Mouse (Mus musculus): ENCODE data around the gene St3gal3. TPM values are rescaled to one million over a fixed set of nuclear protein-coding genes. Genes with fewer than 3 reads are reported as not detected.

The St3gal3 gene
- polyA plus RNA-seq, 1 experiment = 19.3 TPM

DNA sequence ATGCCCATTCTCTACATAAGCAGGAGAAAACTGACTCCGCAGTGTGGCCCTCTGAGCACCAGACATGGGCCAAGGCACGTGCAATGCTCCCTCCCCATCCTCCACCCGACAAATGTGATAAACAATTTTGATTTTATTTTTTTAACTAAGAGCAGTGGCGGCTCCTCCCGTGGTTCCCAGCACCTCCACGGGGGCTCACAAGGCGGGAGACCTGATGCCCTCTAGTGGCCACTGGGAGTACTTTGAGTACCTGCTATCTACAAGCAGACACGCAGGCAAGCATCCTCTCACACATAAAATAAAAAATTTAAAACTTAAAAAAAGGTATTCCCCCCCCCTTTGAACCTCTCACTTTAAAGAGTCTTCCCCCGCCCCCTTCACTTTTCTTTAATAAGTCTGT is 36.3 kb upstream of the St3gal3 start:
- 92% methylated on average over 9 of the region's 9 CpGs for WGBS
- Histone ChIP-seq H3K4me1 (replicated peaks; ENCODE audit: control insufficient read depth, insufficient read depth, low read length) (no peaks in the 10 kb centered on the region), H3K4me3 (ENCODE audit: control insufficient read depth, insufficient read depth, low read length) (no peak overlapping the region), H3K27ac (ENCODE audit: control insufficient read depth, insufficient read depth, low read length) (no peak overlapping the region), H3K36me3 (ENCODE audit: control insufficient read depth, insufficient read depth, low read length) (peaks cover 76% of the 10 kb centered on the region), H3K27me3 (ENCODE audit: control insufficient read depth, insufficient read depth, low read length) (no peaks in the 10 kb centered on the region)
- TF ChIP-seq POLR2A (IDR thresholded peaks at IDR 0.05; ENCODE audit: control insufficient read depth, extremely low read depth, insufficient read depth, low read length, poor library complexity) = no peak
- peak; percentile 74; the same call in 1 of the 2 replicates for TF ChIP-seq CTCF (IDR thresholded peaks at IDR 0.05; ENCODE audit: borderline replicate concordance, control insufficient read depth, extremely low read depth, insufficient read depth, low read length, poor library complexity)
- DNase-seq = peak; percentile 43

DNA sequence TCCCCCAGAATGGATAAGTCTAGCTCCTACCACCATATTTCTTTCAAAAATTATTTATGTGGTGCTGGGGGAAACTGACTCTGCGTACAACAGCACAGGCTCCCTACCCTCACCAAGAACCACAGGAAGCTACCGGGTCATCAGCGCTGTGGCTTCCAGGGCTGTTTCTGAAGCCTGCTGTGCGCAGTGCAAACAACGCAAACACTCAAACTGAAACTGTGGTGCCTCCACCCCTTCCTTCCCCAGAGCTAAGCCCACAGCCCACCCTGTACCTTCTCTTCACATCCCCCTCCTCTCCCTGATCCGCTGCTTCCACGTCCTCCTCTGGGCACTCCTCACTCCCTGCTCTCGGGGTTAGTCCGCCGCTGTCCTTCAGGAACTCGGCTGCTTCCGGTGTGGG is 27.4 kb upstream of the St3gal3 start:
- H3K4me1 ChIP-seq (replicated peaks; ENCODE audit: control insufficient read depth, insufficient read depth, low read length) = no peaks in the 10 kb centered on the region
- peaks cover 84% of the 10 kb centered on the region for H3K36me3 ChIP-seq (ENCODE audit: control insufficient read depth, insufficient read depth, low read length)
- no peak for DNase-seq
- 93% methylated on average over 12 of the region's 12 CpGs for WGBS
- no peak overlapping the region for H3K4me3 ChIP-seq (ENCODE audit: control insufficient read depth, insufficient read depth, low read length)
- no peak overlapping the region for H3K27ac ChIP-seq (ENCODE audit: control insufficient read depth, insufficient read depth, low read length)
- TF ChIP-seq CTCF (IDR thresholded peaks at IDR 0.05; ENCODE audit: borderline replicate concordance, control insufficient read depth, extremely low read depth, insufficient read depth, low read length, poor library complexity) (no peak), POLR2A (IDR thresholded peaks at IDR 0.05; ENCODE audit: control insufficient read depth, extremely low read depth, insufficient read depth, low read length, poor library complexity) (no peak)
- no peaks in the 10 kb centered on the region for H3K27me3 ChIP-seq (ENCODE audit: control insufficient read depth, insufficient read depth, low read length)

DNA sequence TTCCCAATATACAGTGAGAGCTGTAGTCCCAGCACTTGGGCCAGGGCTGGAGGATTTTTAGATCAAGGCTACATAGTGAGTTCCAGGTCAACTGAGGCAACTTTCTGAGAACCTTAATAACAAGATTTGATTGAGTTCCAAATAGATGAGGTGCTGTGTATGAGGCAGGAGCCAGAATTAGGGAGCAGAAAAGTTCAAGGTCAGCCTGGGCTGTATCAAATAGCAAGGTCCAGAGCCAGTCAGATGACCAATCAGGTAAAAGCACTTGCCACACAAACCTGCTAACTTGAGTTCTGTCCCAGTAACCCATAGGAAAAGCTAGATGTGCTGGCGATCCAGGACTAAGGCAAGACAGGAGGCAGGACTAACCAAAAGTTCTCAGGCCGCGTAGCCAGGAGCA is 23.0 kb upstream of the St3gal3 start:
- no peak overlapping the region for H3K27ac ChIP-seq (ENCODE audit: control insufficient read depth, insufficient read depth, low read length)
- 96% methylated on average over 3 of the region's 3 CpGs for WGBS

DNA sequence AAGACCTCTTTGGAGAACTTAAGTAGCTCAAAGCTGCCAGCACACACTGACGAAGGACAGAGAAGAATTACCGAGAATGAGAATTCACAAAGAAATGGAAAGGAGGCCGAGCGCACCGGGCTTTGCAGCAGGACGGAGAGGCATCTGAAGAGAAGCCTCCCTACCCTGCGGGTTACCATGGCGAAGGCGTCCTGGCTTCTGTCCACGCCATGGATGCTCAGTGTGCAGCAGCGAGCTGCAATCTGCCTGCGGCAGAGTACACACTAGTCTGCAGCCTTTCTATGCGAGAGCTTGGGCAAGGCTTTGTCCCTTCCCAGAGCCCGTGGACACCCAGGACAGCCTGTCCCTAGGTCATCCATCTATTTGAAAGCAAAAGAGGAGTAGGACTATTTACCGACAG is 21.8 kb upstream of the St3gal3 start:
- Histone ChIP-seq H3K27me3 (ENCODE audit: control insufficient read depth, insufficient read depth, low read length) (no peaks in the 10 kb centered on the region), H3K4me3 (ENCODE audit: control insufficient read depth, insufficient read depth, low read length) (no peak overlapping the region), H3K36me3 (ENCODE audit: control insufficient read depth, insufficient read depth, low read length) (peaks cover 67% of the 10 kb centered on the region), H3K4me1 (replicated peaks; ENCODE audit: control insufficient read depth, insufficient read depth, low read length) (no peaks in the 10 kb centered on the region), H3K27ac (ENCODE audit: control insufficient read depth, insufficient read depth, low read length) (no peak overlapping the region)
- DNase-seq = no peak
- TF ChIP-seq POLR2A (IDR thresholded peaks at IDR 0.05; ENCODE audit: control insufficient read depth, extremely low read depth, insufficient read depth, low read length, poor library complexity) (no peak), CTCF (IDR thresholded peaks at IDR 0.05; ENCODE audit: borderline replicate concordance, control insufficient read depth, extremely low read depth, insufficient read depth, low read length, poor library complexity) (no peak)
- 98% methylated on average over 15 of the region's 15 CpGs for WGBS

More for the DNA sequence above, 23.0 kb upstream of the St3gal3 start:
- TF ChIP-seq POLR2A (IDR thresholded peaks at IDR 0.05; ENCODE audit: control insufficient read depth, extremely low read depth, insufficient read depth, low read length, poor library complexity) (no peak), CTCF (IDR thresholded peaks at IDR 0.05; ENCODE audit: borderline replicate concordance, control insufficient read depth, extremely low read depth, insufficient read depth, low read length, poor library complexity) (no peak)
- DNase-seq = no peak
- peaks cover 75% of the 10 kb centered on the region for H3K36me3 ChIP-seq (ENCODE audit: control insufficient read depth, insufficient read depth, low read length)
- no peaks in the 10 kb centered on the region for H3K4me1 ChIP-seq (replicated peaks; ENCODE audit: control insufficient read depth, insufficient read depth, low read length)
- H3K4me3 ChIP-seq (ENCODE audit: control insufficient read depth, insufficient read depth, low read length) = no peak overlapping the region
- no peaks in the 10 kb centered on the region for H3K27me3 ChIP-seq (ENCODE audit: control insufficient read depth, insufficient read depth, low read length)

DNA sequence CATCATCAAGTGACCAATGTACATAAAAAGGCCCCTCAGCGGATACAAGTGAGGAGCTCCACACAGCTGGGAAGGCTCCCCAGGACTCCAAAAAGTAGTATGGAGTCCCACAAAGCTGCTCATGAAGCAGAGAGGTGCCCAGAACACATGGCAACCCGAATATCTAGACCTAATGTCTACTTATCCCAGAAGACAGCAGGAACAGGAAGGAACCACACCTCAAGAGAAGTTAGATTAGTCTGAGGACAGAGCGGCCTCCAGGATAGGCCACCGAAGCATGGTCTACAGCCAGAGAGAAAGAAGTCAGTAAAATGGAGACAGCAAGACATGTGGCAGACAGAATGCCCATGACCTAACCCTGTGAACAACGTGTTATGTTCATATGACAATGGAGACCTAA is 20.2 kb upstream of the St3gal3 start:
- TF ChIP-seq POLR2A (IDR thresholded peaks at IDR 0.05; ENCODE audit: control insufficient read depth, extremely low read depth, insufficient read depth, low read length, poor library complexity) (no peak), CTCF (IDR thresholded peaks at IDR 0.05; ENCODE audit: borderline replicate concordance, control insufficient read depth, extremely low read depth, insufficient read depth, low read length, poor library complexity) (no peak)
- no peak overlapping the region for H3K27ac ChIP-seq (ENCODE audit: control insufficient read depth, insufficient read depth, low read length)
- no peak for DNase-seq
- no peaks in the 10 kb centered on the region for H3K27me3 ChIP-seq (ENCODE audit: control insufficient read depth, insufficient read depth, low read length)
- H3K36me3 ChIP-seq (ENCODE audit: control insufficient read depth, insufficient read depth, low read length) = peaks cover 50% of the 10 kb centered on the region
- no peaks in the 10 kb centered on the region for H3K4me1 ChIP-seq (replicated peaks; ENCODE audit: control insufficient read depth, insufficient read depth, low read length)
- no peak overlapping the region for H3K4me3 ChIP-seq (ENCODE audit: control insufficient read depth, insufficient read depth, low read length)
- 93% methylated on average over 5 of the region's 5 CpGs for WGBS

DNA sequence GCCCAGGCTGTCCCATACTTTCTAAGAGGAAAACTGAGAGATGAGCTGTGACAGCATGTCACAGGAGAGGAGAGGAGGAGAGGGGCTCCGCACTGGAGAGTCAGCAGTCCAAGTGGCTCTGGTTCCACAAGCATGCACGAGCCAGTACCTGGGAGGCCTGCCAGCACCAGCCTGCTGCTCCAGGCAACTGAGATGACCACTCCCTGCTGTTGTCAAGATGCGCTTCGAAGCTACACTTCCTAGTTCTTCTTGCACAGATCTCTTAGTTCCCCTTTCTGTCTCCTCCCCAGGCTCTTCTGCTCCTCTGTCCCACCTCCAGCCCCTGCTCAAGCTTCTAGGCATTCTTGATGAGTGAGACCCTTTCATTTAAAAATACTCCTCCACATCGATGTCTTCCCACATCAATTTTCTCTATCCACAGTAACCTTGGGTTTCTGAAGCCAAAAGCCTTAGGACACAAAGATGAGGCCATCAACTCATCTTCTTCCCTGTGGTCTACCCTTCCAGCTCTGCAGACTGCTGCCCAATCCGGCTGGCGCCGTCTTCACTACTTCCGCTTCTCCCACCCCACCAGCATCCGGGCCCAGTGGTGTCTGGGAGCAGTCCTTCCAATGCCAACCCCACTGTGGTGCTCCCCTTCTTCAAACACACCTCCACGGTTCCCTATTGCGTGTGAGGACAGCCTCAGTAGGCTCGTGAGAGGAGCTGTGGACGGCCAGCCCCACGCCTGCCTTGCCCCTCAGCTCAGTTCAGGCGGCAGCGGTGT is 17.5 kb upstream of the St3gal3 start:
- TF ChIP-seq POLR2A (IDR thresholded peaks at IDR 0.05; ENCODE audit: control insufficient read depth, extremely low read depth, insufficient read depth, low read length, poor library complexity) (no peak), CTCF (IDR thresholded peaks at IDR 0.05; ENCODE audit: borderline replicate concordance, control insufficient read depth, extremely low read depth, insufficient read depth, low read length, poor library complexity) (no peak)
- Histone ChIP-seq H3K27me3 (ENCODE audit: control insufficient read depth, insufficient read depth, low read length) (no peaks in the 10 kb centered on the region), H3K4me3 (ENCODE audit: control insufficient read depth, insufficient read depth, low read length) (no peak overlapping the region), H3K27ac (ENCODE audit: control insufficient read depth, insufficient read depth, low read length) (no peak overlapping the region), H3K4me1 (replicated peaks; ENCODE audit: control insufficient read depth, insufficient read depth, low read length) (no peaks in the 10 kb centered on the region), H3K36me3 (ENCODE audit: control insufficient read depth, insufficient read depth, low read length) (peaks cover 48% of the 10 kb centered on the region)
- no peak for DNase-seq
- WGBS = 88% methylated on average over 17 of the region's 17 CpGs
